Mouse (Mus musculus) MEL (cell line): ENCODE measurements around the gene Iqschfp. TPM values are rescaled to one million over a fixed set of nuclear protein-coding genes. Genes with fewer than 3 reads are reported as not detected.

Experiments used
- DNase-seq: peaks from one replicate; pipeline ENCODE4 v3.0.0; 2011; ENCODE audit warnings: low read depth, low spot score
- H3K27ac ChIP-seq: 2 replicates; pipeline ENCODE4 v1.5.1; 2012; ENCODE audit warnings: low read depth, mild to moderate bottlenecking, control low read depth, low read length, moderate library complexity; ENCODE audit not compliant: control insufficient read depth
- H3K27me3 ChIP-seq, 2 experiments: fragments of 150-350 bp in 1 of 2; sonication (generic) in 1 of 2; 2 replicates each; pipeline ENCODE4 v1.6.1; 2012; ENCODE audit warnings: low read length in 2 of 2, mild to moderate bottlenecking in 2 of 2, improper control_type of control experiment in 1 of 2, moderate library complexity in 1 of 2; ENCODE audit not compliant: insufficient read depth in 2 of 2, control insufficient read depth in 1 of 2
- H3K36me3 ChIP-seq, 2 experiments: 2 replicates each; pipeline ENCODE4 v1.6.1; 2012 to 2014; ENCODE audit warnings: low read length in 2 of 2, improper control_type of control experiment in 1 of 2, inconsistent platforms in 1 of 2, mild to moderate bottlenecking in 1 of 2; ENCODE audit not compliant: insufficient read depth in 2 of 2, control insufficient read depth in 1 of 2
- H3K4me1 ChIP-seq, 2 experiments: fragments of 150-350 bp in 1 of 2; sonication (generic) in 1 of 2; 2 replicates each; pipeline ENCODE4 v1.6.1; 2012; ENCODE audit warnings: low read length in 2 of 2, improper control_type of control experiment in 1 of 2, mild to moderate bottlenecking in 1 of 2; ENCODE audit not compliant: insufficient read depth in 2 of 2, control insufficient read depth in 1 of 2
- H3K4me3 ChIP-seq, 2 experiments: fragments of 150-350 bp in 1 of 2; sonication (generic) in 1 of 2; 2 replicates each; pipeline ENCODE4 v1.5.1; 2012; ENCODE audit warnings: low read depth in 2 of 2, low read length in 2 of 2, mild to moderate bottlenecking in 2 of 2, moderate library complexity in 2 of 2, control low read depth in 1 of 2, improper control_type of control experiment in 1 of 2; ENCODE audit not compliant: control insufficient read depth in 1 of 2, insufficient read depth in 1 of 2
- H3K79me2 ChIP-seq: 2 replicates; pipeline ENCODE4 v1.6.1; 2012; ENCODE audit warnings: mild to moderate bottlenecking, low read length, moderate library complexity; ENCODE audit not compliant: control insufficient read depth, poor library complexity, insufficient read depth
- H3K9ac ChIP-seq: 2 replicates; pipeline ENCODE4 v1.6.1; 2012; ENCODE audit warnings: low read depth, mild to moderate bottlenecking, control low read depth, low read length, moderate library complexity; ENCODE audit not compliant: control insufficient read depth, poor library complexity, severe bottlenecking
- H3K9me3 ChIP-seq: fragments of 150-350 bp; sonication (generic); replicated peaks from 2 replicates; pipeline ENCODE4 v1.6.1; 2012; ENCODE audit warnings: mild to moderate bottlenecking, low read length, improper control_type of control experiment, moderate library complexity; ENCODE audit not compliant: insufficient read depth
- CHD1 ChIP-seq: IDR thresholded peaks from 2 replicates; pipeline ENCODE4 v1.6.1; 2012; ENCODE audit warnings: low read depth, mild to moderate bottlenecking, inconsistent platforms, low read length, improper control_type of control experiment
- CHD2 ChIP-seq: IDR thresholded peaks from 2 replicates; pipeline ENCODE4 v1.6.1; 2011; ENCODE audit warnings: low read length, improper control_type of control experiment
- CTCF ChIP-seq, 3 experiments: IDR thresholded peaks in 2 of 3; conservative IDR thresholded peaks in 1 of 3; 2 replicates each; pipeline ENCODE4 v1.5.1; 2011 to 2012; ENCODE audit warnings: low read length in 3 of 3, low read depth in 2 of 3, mild to moderate bottlenecking in 2 of 3, improper control_type of control experiment in 1 of 3, inconsistent platforms in 1 of 3, mixed read lengths in 1 of 3, moderate library complexity in 1 of 3; ENCODE audit not compliant: control insufficient read depth in 1 of 3, insufficient read depth in 1 of 3, poor library complexity in 1 of 3, severe bottlenecking in 1 of 3
- EP300 ChIP-seq, 2 experiments: IDR thresholded peaks; 2 replicates each; pipeline ENCODE4 v1.6.1; 2011; ENCODE audit warnings: improper control_type of control experiment in 2 of 2, low read length in 2 of 2, low read depth in 1 of 2, mild to moderate bottlenecking in 1 of 2
- GATA1 ChIP-seq: IDR thresholded peaks from 2 replicates; pipeline ENCODE4 v1.6.1; 2011; ENCODE audit warnings: low read depth, low read length, improper control_type of control experiment
- HCFC1 ChIP-seq: IDR thresholded peaks from 2 replicates; pipeline ENCODE4 v1.6.1; 2012; ENCODE audit warnings: low read depth, mild to moderate bottlenecking, inconsistent platforms, low read length, improper control_type of control experiment, moderate library complexity
- KAT2A ChIP-seq: conservative IDR thresholded peaks from 2 replicates; pipeline ENCODE4 v1.6.1; 2012; ENCODE audit warnings: low read depth, low read length, improper control_type of control experiment, inconsistent platforms
- MAX ChIP-seq: IDR thresholded peaks from 2 replicates; pipeline ENCODE4 v1.6.1; 2011; ENCODE audit warnings: low read length, improper control_type of control experiment
- MAZ ChIP-seq: IDR thresholded peaks from 2 replicates; pipeline ENCODE4 v1.6.1; 2012; ENCODE audit warnings: low read depth, mild to moderate bottlenecking, inconsistent platforms, low read length, improper control_type of control experiment
- MEF2A ChIP-seq: IDR thresholded peaks from 2 replicates; pipeline ENCODE4 v1.6.1; 2014; ENCODE audit warnings: low read depth, mild to moderate bottlenecking, inconsistent platforms, low read length, improper control_type of control experiment; ENCODE audit not compliant: poor library complexity, insufficient replicate concordance, severe bottlenecking; ENCODE audit errors: extremely low read depth
- MYB ChIP-seq: IDR thresholded peaks from 2 replicates; pipeline ENCODE4 v1.6.1; 2011; ENCODE audit warnings: mild to moderate bottlenecking, low read depth, low read length, improper control_type of control experiment
- MYC ChIP-seq: IDR thresholded peaks from 2 replicates; pipeline ENCODE4 v1.6.1; 2011; ENCODE audit warnings: low read depth, mild to moderate bottlenecking, low read length, improper control_type of control experiment, moderate library complexity
- POLR2A ChIP-seq, 2 experiments: IDR thresholded peaks; 2 replicates each; pipeline ENCODE4 v1.6.1; 2011 to 2012; ENCODE audit warnings: low read length in 2 of 2, mild to moderate bottlenecking in 2 of 2, control low read depth in 1 of 2, improper control_type of control experiment in 1 of 2, low read depth in 1 of 2, moderate library complexity in 1 of 2; ENCODE audit not compliant: control insufficient read depth in 1 of 2, insufficient read depth in 1 of 2, poor library complexity in 1 of 2
- POLR2AphosphoS2 ChIP-seq: IDR thresholded peaks from 2 replicates; pipeline ENCODE4 v1.6.1; 2011; ENCODE audit warnings: low read length, improper control_type of control experiment
- POLR2AphosphoS5 ChIP-seq: IDR thresholded peaks from 2 replicates; pipeline ENCODE4 v1.6.1; 2012; ENCODE audit warnings: low read depth, borderline replicate concordance, mild to moderate bottlenecking, inconsistent platforms, low read length, moderate library complexity, mixed read lengths
- RAD21 ChIP-seq: IDR thresholded peaks from 2 replicates; pipeline ENCODE4 v1.6.1; 2011; ENCODE audit warnings: mild to moderate bottlenecking, low read depth, low read length, improper control_type of control experiment
- RCOR1 ChIP-seq: IDR thresholded peaks from 2 replicates; pipeline ENCODE4 v1.6.1; 2012; ENCODE audit warnings: low read depth, mild to moderate bottlenecking, inconsistent platforms, low read length, improper control_type of control experiment
- TAL1 ChIP-seq: IDR thresholded peaks from 2 replicates; pipeline ENCODE4 v1.6.1; 2012; ENCODE audit warnings: mild to moderate bottlenecking, inconsistent platforms, low read length, moderate library complexity, mixed read lengths
- TBP ChIP-seq: IDR thresholded peaks from 2 replicates; pipeline ENCODE4 v1.8.0; 2011; ENCODE audit warnings: low read depth, low read length, improper control_type of control experiment
- TCF12 ChIP-seq: IDR thresholded peaks from 2 replicates; pipeline ENCODE4 v1.6.1; 2014; ENCODE audit warnings: low read depth, mild to moderate bottlenecking, inconsistent platforms, low read length, improper control_type of control experiment, moderate library complexity
- UBTF ChIP-seq: IDR thresholded peaks from 2 replicates; pipeline ENCODE4 v1.6.1; 2012; ENCODE audit warnings: low read depth, mild to moderate bottlenecking, inconsistent platforms, low read length, improper control_type of control experiment, moderate library complexity, borderline replicate concordance; ENCODE audit not compliant: insufficient read depth
- USF2 ChIP-seq, 2 experiments: IDR thresholded peaks; 2 replicates each; pipeline ENCODE4 v1.6.1; 2011 to 2012; ENCODE audit warnings: improper control_type of control experiment in 2 of 2, low read length in 2 of 2, borderline replicate concordance in 1 of 2, inconsistent platforms in 1 of 2, low read depth in 1 of 2, mild to moderate bottlenecking in 1 of 2; ENCODE audit not compliant: insufficient read depth in 1 of 2
- ZC3H11A ChIP-seq: IDR thresholded peaks from 2 replicates; pipeline ENCODE4 v1.6.1; 2012; ENCODE audit warnings: low read depth, mild to moderate bottlenecking, inconsistent platforms, low read length, improper control_type of control experiment
- ZKSCAN1 ChIP-seq: IDR thresholded peaks from 2 replicates; pipeline ENCODE4 v1.6.1; 2012; ENCODE audit warnings: low read depth, mild to moderate bottlenecking, inconsistent platforms, low read length, improper control_type of control experiment, moderate library complexity
- ZMIZ1 ChIP-seq: IDR thresholded peaks from 2 replicates; pipeline ENCODE4 v1.6.1; 2012; ENCODE audit warnings: low read depth, mild to moderate bottlenecking, inconsistent platforms, low read length, improper control_type of control experiment, moderate library complexity
- ZNF384 ChIP-seq: IDR thresholded peaks from 2 replicates; pipeline ENCODE4 v1.6.1; 2012; ENCODE audit warnings: low read depth, mild to moderate bottlenecking, inconsistent platforms, low read length, improper control_type of control experiment
- polyA plus RNA-seq, 2 experiments: library from polyadenylated mRNA; stranded (reverse) in 1 of 2; unstranded in 1 of 2; fragments of >175 nt in 1 of 2; fragments of >200 nt in 1 of 2; gene quantifications; 2 replicates each; pipeline versions ENCODE4 v1.2.1 to v1.2.4; 2012; ENCODE audit warnings: low replicate concordance in 2 of 2, low read depth in 1 of 2; ENCODE audit not compliant: insufficient read length in 2 of 2, insufficient read depth in 1 of 2, missing spikeins in 1 of 2
- total RNA-seq: library from RNA; depleted of rRNA; stranded (reverse); fragments of 300-350 nt; gene quantifications from 2 replicates; pipeline ENCODE4 v1.2.3, GENCODE M21; 2012

Iqschfp gene
- total and polyA plus RNA-seq, 3 experiments, result not detected

DNA sequence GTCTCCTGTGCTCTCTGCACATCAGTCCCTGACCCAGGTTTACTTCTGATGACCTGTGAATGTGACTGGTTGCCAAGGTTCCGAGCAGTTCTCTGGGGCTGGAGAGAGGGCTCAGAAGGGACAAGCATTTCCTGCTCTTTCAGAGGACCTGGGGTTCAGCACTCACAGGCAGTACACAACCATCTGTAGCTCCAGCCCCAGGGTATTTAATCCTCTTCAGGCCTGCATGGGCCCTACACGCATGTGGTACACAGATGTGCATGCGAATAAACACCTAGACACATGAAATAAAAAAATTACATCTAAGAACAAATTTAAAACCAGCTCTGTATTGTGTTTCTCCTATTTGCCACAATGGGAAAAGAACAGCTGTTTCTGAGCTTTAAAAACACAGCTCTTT, 676.1 kb downstream of the Iqschfp start:
- DNase-seq, result no peak
- TF ChIP-seq POLR2AphosphoS2, result no peak
- no peak for TF ChIP-seq USF2 (IDR thresholded peaks at IDR 0.05; ENCODE audit: borderline replicate concordance in 1 of 2, insufficient read depth in 1 of 2, low read depth in 1 of 2, low read length in 2 of 2)
- no peak for TF ChIP-seq POLR2AphosphoS5
- no peak for TF ChIP-seq POLR2A (IDR thresholded peaks at IDR 0.05; ENCODE audit: control insufficient read depth in 1 of 2, insufficient read depth in 1 of 2, low read depth in 1 of 2, low read length in 2 of 2, poor library complexity in 1 of 2)
- no peak for TF ChIP-seq TBP
- no peak for TF ChIP-seq KAT2A
- no peak for TF ChIP-seq RCOR1
- no peak for TF ChIP-seq ZNF384
- TF ChIP-seq CHD2, result no peak
- no peak for TF ChIP-seq EP300 (IDR thresholded peaks at IDR 0.05; ENCODE audit: low read depth in 1 of 2, low read length in 2 of 2)
- TF ChIP-seq ZKSCAN1, result no peak
- no peak for TF ChIP-seq UBTF
- TF ChIP-seq CTCF (IDR thresholded peaks at IDR 0.05 in 2 of 3, conservative IDR thresholded peaks at IDR 0.05 in 1 of 3; ENCODE audit: control insufficient read depth in 1 of 3, insufficient read depth in 1 of 3, low read depth in 2 of 3, low read length in 3 of 3, poor library complexity in 1 of 3, severe bottlenecking in 1 of 3), result no peak
- no peak for TF ChIP-seq MYB
- Histone ChIP-seq H3K27ac (no peak overlapping the region), H3K9ac (no peak overlapping the region), H3K36me3 (no peaks in the 10 kb centered on the region), H3K4me3 (no peak overlapping the region), H3K9me3 (no peaks in the 10 kb centered on the region), H3K27me3 (no peaks in the 10 kb centered on the region), H3K4me1 (no peaks in the 10 kb centered on the region), H3K79me2 (no peaks in the 10 kb centered on the region; the same call in 1 of the 2 replicates)

DNA sequence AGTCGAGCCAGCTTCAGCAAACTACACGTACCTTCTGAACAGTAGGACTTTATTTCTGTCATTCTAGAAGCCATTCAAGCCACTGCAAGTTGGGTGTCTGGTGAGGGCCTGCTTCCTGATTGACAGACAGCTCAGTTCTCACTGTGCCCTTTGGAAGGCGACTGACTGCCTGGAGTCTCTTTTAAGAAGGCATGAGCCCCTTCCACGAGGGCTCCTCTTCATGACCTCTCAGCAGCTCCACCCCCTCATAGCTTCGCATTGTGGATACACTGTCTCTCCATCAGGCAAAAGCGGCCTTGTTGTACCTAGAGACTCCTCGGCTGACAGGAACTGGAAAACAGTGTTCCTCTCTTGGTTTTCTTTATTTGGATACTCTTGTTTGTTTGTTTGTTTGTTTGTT, 676.7 kb downstream of the Iqschfp start:
- H3K9me3 ChIP-seq, result no peaks in the 10 kb centered on the region
- no peaks in the 10 kb centered on the region for H3K4me1 ChIP-seq
- no peak overlapping the region for H3K27ac ChIP-seq
- H3K27me3 ChIP-seq, result no peaks in the 10 kb centered on the region
- no peaks in the 10 kb centered on the region for H3K36me3 ChIP-seq
- no peaks in the 10 kb centered on the region; the same call in 1 of the 2 replicates for H3K79me2 ChIP-seq
- TF ChIP-seq ZKSCAN1 (no peak), POLR2A (IDR thresholded peaks at IDR 0.05; ENCODE audit: control insufficient read depth in 1 of 2, insufficient read depth in 1 of 2, low read depth in 1 of 2, low read length in 2 of 2, poor library complexity in 1 of 2) (no peak), MAZ (no peak), ZMIZ1 (no peak), MAX (no peak), TCF12 (no peak), RCOR1 (no peak), TAL1 (no peak), UBTF (no peak), GATA1 (no peak), HCFC1 (no peak), USF2 (IDR thresholded peaks at IDR 0.05; ENCODE audit: borderline replicate concordance in 1 of 2, insufficient read depth in 1 of 2, low read depth in 1 of 2, low read length in 2 of 2) (no peak), CHD1 (no peak), RAD21 (no peak), MEF2A (no peak), ZC3H11A (no peak), MYC (no peak)
- DNase-seq, result no peak
- no peak overlapping the region for H3K4me3 ChIP-seq
- no peak overlapping the region for H3K9ac ChIP-seq
